Mouse (Mus musculus) brain, embryonic 14.5 days (tissue): ENCODE data around the gene Tmem254c. TPM values are rescaled to one million over a fixed set of nuclear protein-coding genes. Genes with fewer than 3 reads are reported as not detected.

ENCODE experiments used
- polyA plus RNA-seq: library from polyadenylated mRNA; depleted of rRNA; stranded (reverse); fragments of >200 nt; gene quantifications from 2 replicates; pipeline ENCODE4 v1.2.3, GENCODE M21; 2012; rRNA removed

Gene Tmem254c
- polyA plus RNA-seq, 1 experiment: not detected

Other genes starting within 250 kb of the Tmem254c start
- gene Anxa11, start 225.2 kb downstream of the Tmem254c start, polyA plus RNA-seq: 2.3 and 3.4 TPM in 2 replicates
- 0.29 TPM in 1 of 2 replicates, not detected in the other for gene Plac9a, start 164.3 kb downstream of the Tmem254c start, polyA plus RNA-seq
- gene Tmem254a, start 139.7 kb downstream of the Tmem254c start, polyA plus RNA-seq: 3.0 and 3.4 TPM in 2 replicates
- gene Cphx1, start 129.1 kb downstream of the Tmem254c start, polyA plus RNA-seq: 0.09 TPM in 1 of 2 replicates, not detected in the other
- 8.7 and 8.8 TPM in 2 replicates for gene Duxbl1, start 88.8 kb downstream of the Tmem254c start, polyA plus RNA-seq
- gene Gm9780, start 24.6 kb downstream of the Tmem254c start, polyA plus RNA-seq: 6.8 and 7.7 TPM in 2 replicates
- not detected in 2 replicates for gene Cphx2, start 14.2 kb upstream of the Tmem254c start, polyA plus RNA-seq
- gene Cphx3, start 14.9 kb upstream of the Tmem254c start, polyA plus RNA-seq: not detected in 2 replicates
- not detected in 2 replicates for gene Duxbl2, start 51.0 kb upstream of the Tmem254c start, polyA plus RNA-seq
- gene Plac9b, start 115.1 kb upstream of the Tmem254c start, polyA plus RNA-seq: 2.8 and 3.0 TPM in 2 replicates
- gene Tmem254b, start 139.7 kb upstream of the Tmem254c start, polyA plus RNA-seq: 14.3 and 21.2 TPM in 2 replicates
- gene Duxbl3, start 190.6 kb upstream of the Tmem254c start, polyA plus RNA-seq: 5.7 and 8.1 TPM in 2 replicates